Mouse (Mus musculus): ENCODE results near the gene Cyld.

DNA sequence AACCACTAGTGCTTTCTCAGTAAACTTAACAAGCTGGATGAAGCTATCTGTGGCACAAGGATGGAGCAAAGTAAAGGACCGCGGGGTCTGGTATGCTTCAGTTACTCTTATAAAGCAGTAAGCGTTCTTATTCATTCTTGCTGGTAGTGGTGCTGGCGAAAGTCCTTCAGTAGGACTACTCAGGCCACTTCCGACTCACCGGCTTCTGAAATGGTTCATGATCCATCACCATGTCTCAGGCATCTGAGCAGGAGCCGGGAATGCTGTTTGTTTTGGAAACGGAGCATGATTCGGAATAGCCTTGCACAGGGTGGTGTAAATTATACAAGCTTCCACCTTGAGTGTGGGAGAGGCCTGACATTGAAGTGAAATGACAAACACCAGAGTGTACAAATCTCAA is 99.8 kb downstream of the Cyld start:
- TF ChIP-seq CTCF (IDR thresholded peaks at IDR 0.05; ENCODE audit: low read depth), result no peak
- no peak for TF ChIP-seq EP300 (IDR thresholded peaks at IDR 0.05; ENCODE audit: low read depth)
